8 mouse cellular contexts compared by ENCODE assay signal in the genomic region with DNA sequence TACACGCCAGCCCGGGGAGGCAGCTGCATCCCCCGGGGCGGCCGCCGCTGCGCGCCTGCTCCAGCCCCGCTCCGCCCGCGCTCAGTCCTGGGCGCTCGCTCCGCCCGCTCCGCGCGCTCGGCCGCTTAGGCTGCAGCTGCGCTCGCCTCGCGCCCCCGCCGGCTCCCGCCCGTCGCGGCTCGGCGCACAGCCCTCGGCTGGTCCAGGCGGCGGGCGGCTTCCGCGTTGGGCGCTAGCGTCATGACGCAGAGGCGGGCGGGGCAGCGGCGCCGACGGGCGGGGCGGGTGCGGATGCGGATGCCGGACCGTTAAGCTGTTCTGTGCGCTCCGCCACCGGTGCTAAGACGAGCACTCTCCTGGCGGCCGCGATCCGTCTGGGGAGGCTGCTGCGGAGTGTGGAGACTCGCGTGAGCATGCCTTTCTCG. TPM values are rescaled to one million over a fixed set of nuclear protein-coding genes. Genes with fewer than 3 reads are reported as not detected.
DNase-seq lines count a peak whose midpoint lies in the region; ATAC-seq lines count a peak whose summit lies in the region.

Gene Pip4k2a (minus strand): TSS at position 73 of the 425 bp plus-strand sequence.
Gene 4930426L09Rik (plus strand): TSS at position 290 of the 425 bp plus-strand sequence.

- H3K4me1 ChIP-seq in hindbrain, embryonic 16.5 days (ENCODE audit: control insufficient read depth, insufficient read depth, low read depth, low read length), result peaks cover 13% of the 10 kb centered on the region

- peak; percentile 93 for DNase-seq in ZHBTc4 (ENCODE audit: low read depth, low spot score)
- DNase-seq in cerebellum, postnatal 4 days (ENCODE audit: low spot score in 2 of 2), result peak; percentile 76 to 91
- peak; percentile 89 for DNase-seq in gastrocnemius, adult 18-20 months (ENCODE audit: low spot score)
- DNase-seq in left cerebral cortex, adult 18-20 months (ENCODE audit: low spot score in 2 of 2), result peak; percentile 93 to 95
- peak; percentile 95 to 96 for DNase-seq in lung, postnatal 4 days
- DNase-seq in retina, postnatal 1 day, result peak; percentile 94
- DNase-seq in thymus, postnatal 4 days, result peak; percentile 98

- no peaks in the 10 kb centered on the region for H3K9me3 ChIP-seq in hindbrain, embryonic 16.5 days (ENCODE audit: control insufficient read depth, low read length)

- H3K4me3 ChIP-seq in hindbrain, embryonic 16.5 days (ENCODE audit: low read length), result peak within 1 kb of the TSS; percentile 92

- peak; percentile 98 for ATAC-seq in hindbrain, embryonic 16.5 days

- peak within 1 kb of the TSS; percentile 90 for H3K27ac ChIP-seq in hindbrain, embryonic 16.5 days (ENCODE audit: low read depth, low read length)

- peak within 1 kb of the TSS; percentile 98 for H3K4me2 ChIP-seq in hindbrain, embryonic 16.5 days (ENCODE audit: low read length)

- peak within 1 kb of the TSS; percentile 87 for H3K9ac ChIP-seq in hindbrain, embryonic 16.5 days (ENCODE audit: low read depth, low read length)

- no peaks in the 10 kb centered on the region for H3K36me3 ChIP-seq in hindbrain, embryonic 16.5 days (ENCODE audit: control insufficient read depth, insufficient read depth, low read length)

- under 1% methylated on average over 44 of the region's 66 CpGs for WGBS in hindbrain, embryonic 16.5 days

- H3K27me3 ChIP-seq in hindbrain, embryonic 16.5 days (replicated peaks; ENCODE audit: control insufficient read depth, insufficient read depth, low read length), result no peaks in the 10 kb centered on the region

RNA-seq across cellular contexts. Expression of gene Pip4k2a, which starts in this region (rescaled TPM):
- 1 to 10 TPM; 2.6 to 2.7 TPM for total RNA-seq in gastrocnemius, adult 18-20 months (2021)
- polyA plus RNA-seq in hindbrain, embryonic 16.5 days (2015; fragmentation: Nextera tagmentation; extraction: Ambion mirVana), result 10.2 and 12.5 TPM in 2 replicates
- 10 to 100 TPM; 55.5 to 56.2 TPM for total RNA-seq in left cerebral cortex, adult 18-20 months (2021)

RNA-seq across cellular contexts. Expression of gene 4930426L09Rik, which starts in this region (rescaled TPM):
- not detected for total RNA-seq in gastrocnemius, adult 18-20 months (2021)
- 0.18 and 0.52 TPM in 2 replicates for polyA plus RNA-seq in hindbrain, embryonic 16.5 days (2015; fragmentation: Nextera tagmentation; extraction: Ambion mirVana)
- 1 to 10 TPM in 1 of 2 experiments, under 1 TPM in 1; 1.00 to 1.1 TPM for total RNA-seq in left cerebral cortex, adult 18-20 months (2021)

Comparison
In these comparisons a context has a peak if more than half of its experiments do, and no peak if none do; other contexts are left out.
1. Peak in every context shown above with its lines: DNase-seq, ATAC-seq, H3K4me3 ChIP-seq and H3K27ac ChIP-seq.
2. RNA of gene Pip4k2a (total RNA-seq): 55.5 to 56.2 TPM in left cerebral cortex, adult 18-20 months; 2.6 to 2.7 TPM in gastrocnemius, adult 18-20 months; every median in the first group is over 10 times any median in the second.